Mouse (Mus musculus) CH12.LX (cell line): ENCODE data around the gene Parp9. TPM values are rescaled to one million over a fixed set of nuclear protein-coding genes. Genes with fewer than 3 reads are reported as not detected.

Source experiments
- DNase-seq: peaks from one replicate; pipeline ENCODE4 v3.0.0-alpha.2; 2013; ENCODE audit errors: extremely low read depth
- H3K27ac ChIP-seq: 2 replicates; pipeline ENCODE4 v1.5.1; 2012; ENCODE audit warnings: low read depth, mild to moderate bottlenecking, control low read depth, moderate library complexity; ENCODE audit not compliant: insufficient read depth
- H3K27me3 ChIP-seq: replicated peaks from 2 replicates; pipeline ENCODE3; 2012; ENCODE audit warnings: inconsistent platforms
- H3K36me3 ChIP-seq, 2 experiments: replicated peaks in 1 of 2; 2 replicates each; pipeline versions ENCODE3 to v1.6.1; 2012; ENCODE audit warnings: inconsistent platforms in 1 of 2, low read length in 1 of 2, mild to moderate bottlenecking in 1 of 2, mixed read lengths in 1 of 2, moderate library complexity in 1 of 2; ENCODE audit not compliant: control insufficient read depth in 1 of 2, insufficient read depth in 1 of 2
- H3K4me1 ChIP-seq, 2 experiments: 2 replicates each; pipeline ENCODE4 v1.6.1; 2012; ENCODE audit warnings: inconsistent platforms in 1 of 2, moderate library complexity in 1 of 2; ENCODE audit not compliant: insufficient read depth in 2 of 2, control insufficient read depth in 1 of 2
- H3K4me2 ChIP-seq: 2 replicates; pipeline ENCODE4 v1.6.1; 2012; ENCODE audit warnings: low read depth, mild to moderate bottlenecking, control low read depth; ENCODE audit not compliant: poor library complexity, insufficient read depth, severe bottlenecking
- H3K4me3 ChIP-seq, 3 experiments: fragments of 150-350 bp in 1 of 3; sonication (generic) in 1 of 3; replicated peaks in 1 of 3; 2 replicates each; pipeline versions ENCODE3 to v1.5.1; 2011 to 2012; ENCODE audit warnings: low read depth in 2 of 3, low read length in 2 of 3, mild to moderate bottlenecking in 2 of 3, moderate library complexity in 2 of 3, control low read depth in 1 of 3, improper control_type of control experiment in 1 of 3, inconsistent platforms in 1 of 3, mixed read lengths in 1 of 3; ENCODE audit not compliant: poor library complexity in 1 of 3
- H3K79me2 ChIP-seq: replicated peaks from 2 replicates; pipeline ENCODE4 v1.6.1; 2012; ENCODE audit warnings: mild to moderate bottlenecking, moderate library complexity; ENCODE audit not compliant: control insufficient read depth, poor library complexity, insufficient read depth, severe bottlenecking; ENCODE audit errors: extremely low read depth
- H3K9ac ChIP-seq: 2 replicates; pipeline ENCODE4 v1.6.1; 2012; ENCODE audit warnings: low read depth, mild to moderate bottlenecking, control low read depth, moderate library complexity; ENCODE audit not compliant: insufficient read depth
- H3K9me3 ChIP-seq: replicated peaks from 2 replicates; pipeline ENCODE3; 2012; ENCODE audit warnings: low read length, inconsistent platforms, mixed read lengths
- BHLHE40 ChIP-seq: IDR thresholded peaks from 2 replicates; pipeline ENCODE4 v1.6.1; 2011; ENCODE audit warnings: mild to moderate bottlenecking, low read depth, low read length, improper control_type of control experiment
- CHD2 ChIP-seq: IDR thresholded peaks from 2 replicates; pipeline ENCODE4 v1.6.1; 2011; ENCODE audit warnings: low read length, improper control_type of control experiment
- CTCF ChIP-seq, 2 experiments: IDR thresholded peaks in 1 of 2; conservative IDR thresholded peaks in 1 of 2; 2 replicates each; pipeline ENCODE4 v1.5.1; 2011 to 2012; ENCODE audit warnings: low read depth in 2 of 2, low read length in 2 of 2, improper control_type of control experiment in 1 of 2, inconsistent platforms in 1 of 2, mild to moderate bottlenecking in 1 of 2, moderate library complexity in 1 of 2
- E2F4 ChIP-seq: IDR thresholded peaks from 2 replicates; pipeline ENCODE4 v1.6.1; 2011; ENCODE audit warnings: low read depth, low read length, improper control_type of control experiment; ENCODE audit not compliant: insufficient replicate concordance
- ELF1 ChIP-seq: IDR thresholded peaks from 2 replicates; pipeline ENCODE4 v1.6.1; 2014; ENCODE audit warnings: low read depth, mild to moderate bottlenecking, inconsistent platforms, low read length, improper control_type of control experiment
- EP300 ChIP-seq: IDR thresholded peaks from 2 replicates; pipeline ENCODE4 v1.6.1; 2011; ENCODE audit warnings: low read length, improper control_type of control experiment
- ETS1 ChIP-seq: conservative IDR thresholded peaks from 2 replicates; pipeline ENCODE4 v1.6.1; 2012; ENCODE audit warnings: low read depth, mild to moderate bottlenecking, inconsistent platforms, low read length, improper control_type of control experiment, moderate library complexity
- HCFC1 ChIP-seq: IDR thresholded peaks from 2 replicates; pipeline ENCODE4 v1.6.1; 2012; ENCODE audit warnings: low read depth, mild to moderate bottlenecking, inconsistent platforms, low read length, improper control_type of control experiment
- IRF4 ChIP-seq: IDR thresholded peaks from 2 replicates; pipeline ENCODE4 v1.6.1; 2014; ENCODE audit warnings: low read depth, mild to moderate bottlenecking, inconsistent platforms, low read length, improper control_type of control experiment
- JUN ChIP-seq: IDR thresholded peaks from 2 replicates; pipeline ENCODE4 v1.6.1; 2011; ENCODE audit warnings: low read depth, mild to moderate bottlenecking, low read length, improper control_type of control experiment, moderate library complexity; ENCODE audit not compliant: insufficient read depth
- MAX ChIP-seq: IDR thresholded peaks from 2 replicates; pipeline ENCODE4 v1.6.1; 2011; ENCODE audit warnings: low read length, improper control_type of control experiment
- MAZ ChIP-seq: IDR thresholded peaks from 2 replicates; pipeline ENCODE4 v1.6.1; 2012; ENCODE audit warnings: low read depth, mild to moderate bottlenecking, inconsistent platforms, low read length, improper control_type of control experiment, moderate library complexity
- MEF2A ChIP-seq: IDR thresholded peaks from 2 replicates; pipeline ENCODE4 v1.6.1; 2014; ENCODE audit warnings: low read depth, mild to moderate bottlenecking, inconsistent platforms, low read length, improper control_type of control experiment, borderline replicate concordance
- NELFE ChIP-seq: IDR thresholded peaks from 2 replicates; pipeline ENCODE4 v1.6.1; 2011; ENCODE audit warnings: low read depth, low read length, improper control_type of control experiment
- NRF1 ChIP-seq: IDR thresholded peaks from 2 replicates; pipeline ENCODE4 v1.6.1; 2014; ENCODE audit warnings: low read depth, mild to moderate bottlenecking, inconsistent platforms, low read length, improper control_type of control experiment, moderate library complexity
- PAX5 ChIP-seq: IDR thresholded peaks from 2 replicates; pipeline ENCODE4 v1.6.1; 2012; ENCODE audit warnings: low read length, inconsistent platforms, mixed read lengths
- POLR2AphosphoS2 ChIP-seq: IDR thresholded peaks from 2 replicates; pipeline ENCODE4 v1.6.1; 2011; ENCODE audit warnings: low read depth, low read length, improper control_type of control experiment
- SIN3A ChIP-seq: IDR thresholded peaks from 2 replicates; pipeline ENCODE4 v1.6.1; 2012; ENCODE audit warnings: low read length, improper control_type of control experiment, inconsistent platforms
- USF2 ChIP-seq: conservative IDR thresholded peaks from 2 replicates; pipeline ENCODE4 v1.6.1; 2011; ENCODE audit warnings: low read depth, low read length, improper control_type of control experiment
- ZC3H11A ChIP-seq: IDR thresholded peaks from 2 replicates; pipeline ENCODE4 v1.6.1; 2012; ENCODE audit warnings: low read depth, mild to moderate bottlenecking, inconsistent platforms, low read length, improper control_type of control experiment
- ZKSCAN1 ChIP-seq: IDR thresholded peaks from 2 replicates; pipeline ENCODE4 v1.6.1; 2012; ENCODE audit warnings: low read depth, inconsistent platforms, low read length, improper control_type of control experiment, borderline replicate concordance
- ZMIZ1 ChIP-seq: IDR thresholded peaks from 2 replicates; pipeline ENCODE4 v1.6.1; 2012; ENCODE audit warnings: low read depth, mild to moderate bottlenecking, inconsistent platforms, low read length, improper control_type of control experiment
- ZNF384 ChIP-seq: IDR thresholded peaks from 2 replicates; pipeline ENCODE4 v1.6.1; 2012; ENCODE audit warnings: low read depth, low read length, improper control_type of control experiment, inconsistent platforms
- dilution Hi-C: fragments of 300-500 bp; cut with MboI; formaldehyde crosslinking; loops from 2 replicates; pipeline ENCODE4 v1.14.3; 2020; ENCODE audit warnings: low sequenced_read_pairs; ENCODE audit not compliant: extremely low pct_unique_long_range_greater_than_20kb, extremely low pct_ligation_motif_present
- in situ Hi-C: fragments of 300-500 bp; cut with MboI; formaldehyde crosslinking; loops from 3 replicates; pipeline ENCODE4 v1.14.3; 2019; ENCODE audit warnings: low sequenced_read_pairs, low pct_ligation_motif_present, low pct_unique_long_range_greater_than_20kb, mixed read lengths
- polyA plus RNA-seq: library from polyadenylated mRNA; unstranded; fragments of >175 nt; gene quantifications from 2 replicates; pipeline ENCODE4 v1.2.1, GENCODE M21; 2012; ENCODE audit warnings: low read depth; ENCODE audit not compliant: insufficient read length
- total RNA-seq, 2 experiments: library from RNA; depleted of rRNA; stranded (reverse); fragments of 300-350 nt in 1 of 2; fragments of >200 nt in 1 of 2; gene quantifications; 2 replicates each; pipeline ENCODE4 v1.2.3; 2012 to 2014

Gene Parp9
- total and polyA plus RNA-seq, 3 experiments: 30.3 to 53.1 (median 33.2) TPM

DNA sequence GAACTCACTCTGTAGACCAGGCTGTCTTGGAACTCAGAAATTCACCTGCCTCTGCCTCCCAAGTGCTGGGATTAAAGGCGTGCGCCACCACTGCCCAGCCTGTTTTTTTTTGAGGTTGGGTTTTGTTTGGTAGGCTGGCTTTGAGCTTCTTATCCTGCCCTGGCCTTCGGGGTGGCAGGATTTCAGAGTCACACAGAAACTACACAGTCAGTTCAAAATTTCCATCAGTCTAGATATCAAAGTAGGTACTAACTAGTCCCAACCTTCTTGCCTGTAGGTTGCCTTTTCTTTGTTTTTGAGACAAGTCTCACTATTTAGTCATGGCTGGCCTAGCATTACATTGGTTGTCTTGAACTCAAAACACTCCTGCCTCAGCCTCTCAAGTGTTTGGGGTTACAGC is 46.2 kb downstream of the Parp9 start:
- Histone ChIP-seq H3K4me2 (peak overlapping the region; percentile 65), H3K4me1 (peaks cover 2 to 47% of the 10 kb centered on the region in 2 experiments; a peak in 2 of 4 replicates), H3K9me3 (no peaks in the 10 kb centered on the region), H3K79me2 (peaks cover 53% of the 10 kb centered on the region), H3K9ac (peak overlapping the region; percentile 91), H3K4me3 (peak overlapping the region; percentile 31 to 96 (median 84))
- dilution Hi-C loops (no loop called here), in situ Hi-C loops (no loop called here)
- peak; percentile 21 for DNase-seq
- 0 out of 2 replicates have a peak, but pooled peaks have one; percentile 19 for TF ChIP-seq ZNF384
- TF ChIP-seq ELF1: no peak
- 0 out of 2 replicates have a peak, but pooled peaks have one; percentile 39 for TF ChIP-seq BHLHE40
- TF ChIP-seq, all 38 proteins: peak for 2
- H3K27me3 ChIP-seq: no peaks in the 10 kb centered on the region
- peaks cover 0 to 17% of the 10 kb centered on the region in 2 experiments for H3K36me3 ChIP-seq
- H3K27ac ChIP-seq: no peak overlapping the region

DNA sequence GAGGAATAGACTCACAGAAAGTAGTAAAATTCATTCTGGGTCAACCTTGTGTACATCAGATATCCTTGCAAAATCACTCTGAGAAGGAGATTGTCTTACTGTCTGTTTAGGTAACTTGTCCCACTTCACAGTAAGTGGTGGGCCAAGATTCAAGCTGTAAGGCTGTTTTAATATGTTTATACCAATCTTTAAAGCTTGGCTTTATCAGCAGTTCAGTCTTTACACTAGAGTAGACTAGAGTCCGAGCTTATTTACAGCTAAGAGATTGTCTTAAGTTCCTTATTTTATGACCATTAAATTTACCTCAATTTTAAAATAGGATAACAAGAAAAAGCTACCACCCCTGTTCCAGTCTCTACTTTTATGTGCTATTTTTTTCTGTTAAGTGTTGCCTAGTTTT is 49.7 kb downstream of the Parp9 start:
- TF ChIP-seq POLR2AphosphoS2 (no peak), MAX (no peak), JUN (no peak), ETS1 (no peak), NELFE (no peak), ZMIZ1 (no peak), E2F4 (no peak), SIN3A (no peak), CHD2 (no peak), ZKSCAN1 (no peak), ZC3H11A (no peak), NRF1 (no peak), CTCF (conservative IDR thresholded peaks at IDR 0.05 in 1 of 2, IDR thresholded peaks at IDR 0.05 in 1 of 2; ENCODE audit: low read depth in 2 of 2, low read length in 2 of 2) (no peak), MAZ (no peak), IRF4 (no peak), HCFC1 (no peak), PAX5 (no peak), EP300 (no peak), MEF2A (no peak), USF2 (no peak)

More for the DNA sequence above, 49.7 kb downstream of the Parp9 start:
- H3K36me3 ChIP-seq: peaks cover 0 to 7% of the 10 kb centered on the region in 2 experiments
- no peaks in the 10 kb centered on the region for H3K9me3 ChIP-seq
- peaks cover 85% of the 10 kb centered on the region for H3K79me2 ChIP-seq
- dilution Hi-C loops: no loop called here
- DNase-seq: no peak
- H3K27ac ChIP-seq: no peak overlapping the region
- H3K27me3 ChIP-seq: no peaks in the 10 kb centered on the region
- H3K4me3 ChIP-seq: no peak overlapping the region
- H3K9ac ChIP-seq: no peak overlapping the region
- in situ Hi-C loops: no loop called here
- peaks cover 2 to 55% of the 10 kb centered on the region in 2 experiments; a peak in 2 of 4 replicates for H3K4me1 ChIP-seq
- H3K4me2 ChIP-seq: no peak overlapping the region
